Mouse (Mus musculus) bone marrow macrophage, adult 2 months (primary cell): Measurements from ENCODE around the gene Pparg. TPM values are rescaled to one million over a fixed set of nuclear protein-coding genes. Genes with fewer than 3 reads are reported as not detected.

Experiments used
- H3K27ac ChIP-seq: 2 replicates; pipeline ENCODE4 v1.5.1; 2012; ENCODE audit warnings: low read depth, low read length; ENCODE audit not compliant: insufficient read depth
- H3K4me1 ChIP-seq: 2 replicates; pipeline ENCODE4 v1.6.1; 2012; ENCODE audit warnings: low read length; ENCODE audit not compliant: control insufficient read depth, insufficient read depth
- H3K4me3 ChIP-seq: 2 replicates; pipeline ENCODE4 v1.5.1; 2012; ENCODE audit warnings: mild to moderate bottlenecking, low read length, moderate library complexity; ENCODE audit not compliant: insufficient read depth
- CTCF ChIP-seq: IDR thresholded peaks from 2 replicates; pipeline ENCODE4 v1.5.1; 2012; ENCODE audit warnings: low read depth, mild to moderate bottlenecking, low read length, moderate library complexity
- POLR2A ChIP-seq: IDR thresholded peaks from 2 replicates; pipeline ENCODE4 v1.6.1; 2012; ENCODE audit warnings: mild to moderate bottlenecking, low read depth, low read length, borderline replicate concordance
- polyA plus RNA-seq: library from polyadenylated mRNA; stranded (reverse); fragments of >200 nt; gene quantifications from 2 replicates; pipeline ENCODE4 v1.2.4, GENCODE M21; 2012; ENCODE audit not compliant: missing spikeins, insufficient read depth, insufficient read length

The Pparg gene
- polyA plus RNA-seq, 1 experiment: 41.1 TPM

- Histone ChIP-seq H3K4me1 (peaks cover 13% of the 10 kb centered on the region), H3K4me3 (no peak overlapping the region), H3K27ac (no peak overlapping the region)
- no peak for TF ChIP-seq CTCF
- TF ChIP-seq POLR2A: no peak
Measured at GRCm38 (mm10) chr6:115499540-115499939, 138.8 kb downstream of the Pparg start.

GRCm38 (mm10) chr6:115500234-115500633 lies 139.5 kb downstream of the Pparg start:
- Histone ChIP-seq H3K4me3 (no peak overlapping the region), H3K4me1 (peaks cover 19% of the 10 kb centered on the region), H3K27ac (no peak overlapping the region)
- TF ChIP-seq CTCF: no peak
- no peak for TF ChIP-seq POLR2A

GRCm38 (mm10) chr6:115501131-115501530 lies 140.4 kb downstream of the Pparg start:
- no peak overlapping the region for H3K4me3 ChIP-seq
- H3K4me1 ChIP-seq: peaks cover 27% of the 10 kb centered on the region
- TF ChIP-seq POLR2A (no peak), CTCF (no peak)
- no peak overlapping the region for H3K27ac ChIP-seq

GRCm38 (mm10) chr6:115503038-115503437 lies 142.3 kb downstream of the Pparg start:
- no peak overlapping the region for H3K27ac ChIP-seq
- no peak overlapping the region for H3K4me3 ChIP-seq
- H3K4me1 ChIP-seq: peaks cover 34% of the 10 kb centered on the region
- TF ChIP-seq POLR2A: no peak
- no peak for TF ChIP-seq CTCF

- no peak for TF ChIP-seq CTCF
- no peak for TF ChIP-seq POLR2A
- Histone ChIP-seq H3K4me1 (peaks cover 34% of the 10 kb centered on the region), H3K4me3 (no peak overlapping the region), H3K27ac (no peak overlapping the region)
Measured at GRCm38 (mm10) chr6:115503549-115504159, 142.9 kb downstream of the Pparg start.

DNA sequence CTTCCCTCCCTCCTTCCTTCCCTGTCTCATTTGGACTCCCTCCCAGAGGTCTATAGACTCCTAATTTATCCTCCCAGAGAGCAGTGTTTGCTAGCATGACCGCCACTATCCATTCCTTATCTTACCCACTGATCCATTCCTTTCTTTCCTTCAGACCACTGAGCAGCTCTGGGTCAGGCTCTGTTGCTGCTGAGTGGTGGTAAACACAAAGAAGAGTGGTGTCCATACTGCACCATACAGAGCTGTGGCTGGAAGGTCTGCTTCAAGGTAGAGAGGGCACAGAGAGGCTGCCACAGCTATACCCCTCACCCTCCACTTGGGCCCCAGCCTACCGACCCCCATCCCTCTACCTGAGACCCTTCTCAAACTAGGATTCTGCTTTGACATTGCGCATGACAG lies 143.4 kb downstream of the Pparg start:
- no peak for TF ChIP-seq POLR2A
- TF ChIP-seq CTCF: no peak
- H3K27ac ChIP-seq: peak overlapping the region; percentile 59; the same call in 1 of the 2 replicates
- peaks cover 34% of the 10 kb centered on the region for H3K4me1 ChIP-seq
- H3K4me3 ChIP-seq: no peak overlapping the region

DNA sequence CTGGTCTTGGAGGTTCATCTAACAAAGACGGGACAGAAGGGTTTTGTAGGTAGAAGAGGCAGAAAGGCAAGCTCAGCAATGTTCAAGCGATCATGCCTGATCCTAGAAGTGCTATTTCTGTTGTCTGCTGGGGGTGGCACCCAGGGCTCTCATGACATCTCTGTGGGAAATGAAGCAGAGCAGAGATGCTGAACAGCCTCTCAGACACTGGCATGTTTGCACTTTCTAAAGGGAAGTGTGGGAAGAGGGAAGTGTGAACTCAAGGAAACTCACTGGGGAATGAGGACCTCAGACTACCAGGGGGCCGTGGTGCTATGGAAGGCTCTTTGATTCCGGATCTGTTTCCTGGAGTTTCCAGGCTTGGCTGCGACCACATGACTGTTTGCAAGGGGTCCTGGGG lies 144.2 kb downstream of the Pparg start:
- H3K4me1 ChIP-seq: peaks cover 34% of the 10 kb centered on the region
- TF ChIP-seq POLR2A (no peak), CTCF (no peak)
- H3K4me3 ChIP-seq: no peak overlapping the region
- H3K27ac ChIP-seq: peak overlapping the region; percentile 59

DNA sequence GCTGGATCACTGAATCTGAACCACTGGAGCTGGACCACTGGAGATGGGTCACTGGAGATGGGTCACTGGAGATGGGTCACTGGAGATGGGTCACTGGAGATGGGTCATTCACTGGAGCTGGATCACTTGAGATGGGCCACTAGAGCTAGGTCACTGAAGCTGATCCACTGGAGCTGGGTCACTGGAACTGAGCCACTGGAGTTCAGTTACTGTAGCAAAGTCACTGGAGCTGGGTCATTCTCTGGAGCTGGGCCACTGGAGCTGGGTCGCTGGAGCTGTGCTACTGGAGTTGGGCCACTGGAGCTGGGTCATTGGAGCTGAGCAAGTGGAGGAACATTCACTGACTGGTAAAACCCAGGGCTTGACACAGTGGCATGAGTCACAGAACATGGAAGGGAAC lies 145.7 kb downstream of the Pparg start:
- no peak for TF ChIP-seq POLR2A
- TF ChIP-seq CTCF: no peak
- peaks cover 41% of the 10 kb centered on the region for H3K4me1 ChIP-seq
- no peak overlapping the region for H3K4me3 ChIP-seq
- no peak overlapping the region for H3K27ac ChIP-seq

GRCm38 (mm10) chr6:115511447-115511846 lies 150.7 kb downstream of the Pparg start:
- Histone ChIP-seq H3K4me3 (no peak overlapping the region), H3K27ac (no peak overlapping the region), H3K4me1 (peaks cover 21% of the 10 kb centered on the region)
- TF ChIP-seq CTCF (no peak), POLR2A (no peak)

DNA sequence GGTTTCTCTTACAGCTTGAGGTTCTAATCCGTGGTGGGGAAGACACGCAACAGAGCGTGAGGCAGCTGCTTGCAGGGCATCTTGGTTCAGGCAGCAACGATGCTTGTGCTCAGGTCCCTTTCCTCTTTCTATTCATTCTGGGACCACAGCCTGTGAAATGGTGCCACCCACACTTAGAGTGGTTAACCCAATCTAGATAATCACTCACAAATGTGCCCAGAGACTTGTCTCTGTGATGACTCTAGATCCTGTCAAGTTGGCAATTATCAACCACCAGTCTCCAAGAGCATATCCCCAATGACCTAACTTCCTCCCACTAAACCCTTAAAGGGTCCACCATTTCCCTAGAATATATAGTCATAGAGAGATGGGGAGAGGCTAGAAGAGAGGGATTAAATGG lies 152.5 kb downstream of the Pparg start:
- peaks cover 14% of the 10 kb centered on the region for H3K4me1 ChIP-seq
- no peak overlapping the region for H3K4me3 ChIP-seq
- H3K27ac ChIP-seq: no peak overlapping the region
- TF ChIP-seq CTCF: no peak
- TF ChIP-seq POLR2A: no peak
